In genomic region chr9:102181276-102181675, GRCm38 (mm10) we compare ENCODE assay signal across 13 mouse cellular contexts.
DNase-seq lines count a peak whose midpoint lies in the region; ATAC-seq and TF ChIP-seq lines count a peak whose summit lies in the region.
"Had no signal": no experiment of that assay in that cellular context is flagged by ENCODE, and none has a peak within 500 bp of the region (broad histone marks: within the 10 kb centered on the region; RNA-seq: fewer than 3 reads in every experiment).

No protein-coding gene starts in this region.

- intact Hi-C loops in left cerebral cortex, adult 2 months (cut with DNase I), result no loop called here

- H3K9me3 ChIP-seq in forebrain, embryonic 12.5 days, result no peaks in the 10 kb centered on the region
- H3K9me3 ChIP-seq in hindbrain, postnatal 0 days (ENCODE audit: low read length), result no peaks in the 10 kb centered on the region
- H3K9me3 ChIP-seq in neural tube, embryonic 15.5 days (replicated peaks), result no peaks in the 10 kb centered on the region
- H3K9me3 ChIP-seq: limb, embryonic 15.5 days had no signal

- no peak for DNase-seq in left cerebral cortex, adult 2 months (ENCODE audit: extremely low spot score in 1 of 2, low spot score in 2 of 2)
- DNase-seq in left cerebral cortex, adult 11 months (ENCODE audit: low spot score), result no peak
- peak; percentile 7 for DNase-seq in hindbrain, postnatal 0 days (ENCODE audit: low spot score)
- DNase-seq in cerebellum, adult 11 months, result no peak
- DNase-seq in yolk sac, embryonic 10.5 days (ENCODE audit: low spot score), result no peak
- DNase-seq: adrenal gland, adult 2 months; heart, postnatal 4 days; kidney, postnatal 10 days; thymus, postnatal 25 days had no signal

- H3K4me2 ChIP-seq in forebrain, embryonic 12.5 days, result peak overlapping the region; percentile 17; the same call in 1 of the 2 replicates
- no peak overlapping the region for H3K4me2 ChIP-seq in hindbrain, postnatal 0 days (ENCODE audit: low read depth, low read length)
- H3K4me2 ChIP-seq in neural tube, embryonic 15.5 days, result no peak overlapping the region
- H3K4me2 ChIP-seq: limb, embryonic 15.5 days had no signal

- H3K9ac ChIP-seq in forebrain, embryonic 12.5 days, result no peak overlapping the region
- no peak overlapping the region for H3K9ac ChIP-seq in hindbrain, postnatal 0 days (replicated peaks; ENCODE audit: low read length)
- H3K9ac ChIP-seq in neural tube, embryonic 15.5 days (replicated peaks), result no peak overlapping the region
- H3K9ac ChIP-seq: limb, embryonic 15.5 days had no signal

- H3K27ac ChIP-seq in left cerebral cortex, adult 2 months, result 0 out of 2 replicates have a peak overlapping the region, but pooled peaks have one; percentile 11
- peak overlapping the region; percentile 61 for H3K27ac ChIP-seq in forebrain, embryonic 12.5 days
- 0 out of 2 replicates have a peak overlapping the region, but pooled peaks have one; percentile 20 for H3K27ac ChIP-seq in hindbrain, postnatal 0 days
- H3K27ac ChIP-seq in neural tube, embryonic 15.5 days (replicated peaks), result peak overlapping the region; percentile 48; the same call in 1 of the 2 replicates
- H3K27ac ChIP-seq: limb, embryonic 15.5 days had no signal

- no peaks in the 10 kb centered on the region for H3K36me3 ChIP-seq in forebrain, embryonic 12.5 days (replicated peaks)
- no peaks in the 10 kb centered on the region for H3K36me3 ChIP-seq in hindbrain, postnatal 0 days (ENCODE audit: insufficient read depth, low read length)
- H3K36me3 ChIP-seq in neural tube, embryonic 15.5 days, result no peaks in the 10 kb centered on the region
- H3K36me3 ChIP-seq: limb, embryonic 15.5 days had no signal

- no peak for TF ChIP-seq CTCF in left cerebral cortex, adult 2 months (IDR thresholded peaks at IDR 0.05)
- TF ChIP-seq CTCF in hindbrain, postnatal 0 days (IDR thresholded peaks at IDR 0.05; ENCODE audit: low read depth), result no peak

- H3K4me3 ChIP-seq in left cerebral cortex, adult 2 months, result no peak overlapping the region
- H3K4me3 ChIP-seq in forebrain, embryonic 12.5 days (replicated peaks), result no peak overlapping the region
- H3K4me3 ChIP-seq in hindbrain, postnatal 0 days (ENCODE audit: low read length), result no peak overlapping the region
- H3K4me3 ChIP-seq in neural tube, embryonic 15.5 days (replicated peaks), result no peak overlapping the region
- H3K4me3 ChIP-seq: limb, embryonic 15.5 days had no signal

- H3K27me3 ChIP-seq in forebrain, embryonic 12.5 days, result peaks cover 79% of the 10 kb centered on the region
- H3K27me3 ChIP-seq in hindbrain, postnatal 0 days (ENCODE audit: insufficient read depth, low read length), result no peaks in the 10 kb centered on the region
- 0 out of 2 replicates have a peak, but pooled peaks cover 8% of the 10 kb centered on the region for H3K27me3 ChIP-seq in neural tube, embryonic 15.5 days (replicated peaks)
- H3K27me3 ChIP-seq: limb, embryonic 15.5 days had no signal

- WGBS in forebrain, embryonic 12.5 days, result 19% methylated on average over 3 of the region's 3 CpGs
- 33% methylated on average over 3 of the region's 3 CpGs for WGBS in hindbrain, postnatal 0 days
- 32% methylated on average over 3 of the region's 3 CpGs for WGBS in neural tube, embryonic 15.5 days

- ATAC-seq in forebrain, embryonic 12.5 days (ENCODE audit: low FRiP score), result peak; percentile 64
- ATAC-seq in hindbrain, postnatal 0 days, result peak; percentile 41; the same call in 1 of the 2 replicates
- no peak; the same call in 1 of the 2 replicates for ATAC-seq in neural tube, embryonic 15.5 days (ENCODE audit: low FRiP score)
- ATAC-seq in megakaryocyte-erythroid progenitor cell, adult 5-6 weeks (replicated peaks; ENCODE audit: low FRiP score, low TSS enrichment, poor library complexity, severe bottlenecking), result no peak

- H3K4me1 ChIP-seq in forebrain, embryonic 12.5 days, result peaks cover 53% of the 10 kb centered on the region
- peaks cover 3% of the 10 kb centered on the region; the same call in 1 of the 2 replicates for H3K4me1 ChIP-seq in hindbrain, postnatal 0 days (ENCODE audit: insufficient read depth, low read length)
- H3K4me1 ChIP-seq in neural tube, embryonic 15.5 days, result peaks cover 24% of the 10 kb centered on the region
- H3K4me1 ChIP-seq: limb, embryonic 15.5 days had no signal

Comparison
In these comparisons a context has a peak if more than half of its experiments do, and no peak if none do; other contexts are left out.
1. H3K27ac ChIP-seq: peak in every context shown above with its lines; median percentile 61 in forebrain, embryonic 12.5 days; 48 in neural tube, embryonic 15.5 days; 20 in hindbrain, postnatal 0 days; 11 in left cerebral cortex, adult 2 months.
2. ATAC-seq: peak in forebrain, embryonic 12.5 days (single experiment) and hindbrain, postnatal 0 days (single experiment); none in neural tube, embryonic 15.5 days (single experiment) and megakaryocyte-erythroid progenitor cell, adult 5-6 weeks (single experiment).